Mouse (Mus musculus) hindbrain, embryonic 10.5 days (tissue): ENCODE measurements around the gene Mboat2. TPM values are rescaled to one million over a fixed set of nuclear protein-coding genes. Genes with fewer than 3 reads are reported as not detected.

ENCODE experiments used
- DNase-seq: peaks from one replicate; pipeline ENCODE4 v3.0.0-alpha.2; 2017; ENCODE audit warnings: low spot score
- H3K27ac ChIP-seq: fragments of 300-500 bp; sonication (generic); 2 replicates; pipeline ENCODE4 v1.5.1; 2016; ENCODE audit warnings: mild to moderate bottlenecking, moderate library complexity
- H3K27me3 ChIP-seq: fragments of 300-500 bp; sonication (generic); 2 replicates; pipeline ENCODE4 v1.6.1; 2016; ENCODE audit warnings: mild to moderate bottlenecking; ENCODE audit not compliant: poor library complexity, insufficient read depth, severe bottlenecking
- H3K36me3 ChIP-seq: fragments of 300-500 bp; sonication (generic); 2 replicates; pipeline ENCODE4 v1.6.1; 2016; ENCODE audit warnings: mild to moderate bottlenecking, moderate library complexity
- H3K4me1 ChIP-seq: fragments of 300-500 bp; sonication (generic); replicated peaks from 2 replicates; pipeline ENCODE4 v1.6.1; 2016; ENCODE audit warnings: mild to moderate bottlenecking
- H3K4me3 ChIP-seq: fragments of 300-500 bp; sonication (generic); 2 replicates; pipeline ENCODE4 v1.5.1; 2016; ENCODE audit warnings: mild to moderate bottlenecking, moderate library complexity
- H3K9me3 ChIP-seq: fragments of 300-500 bp; sonication (generic); 2 replicates; pipeline ENCODE4 v1.6.1; 2016; ENCODE audit warnings: mild to moderate bottlenecking, moderate library complexity
- WGBS: fragments of 180-500 bp; shearing (Covaris S2); methylation state at CpG from one replicate; pipeline ENCODE4 v1.1.7; 2016; 5-methylcytosine and 5-hydroxymethylcytosine counted together
- polyA plus RNA-seq: library from polyadenylated mRNA; unstranded; fragments of >200 nt; fragmentation: Nextera tagmentation; extraction: Ambion mirVana; gene quantifications from 2 replicates; pipeline ENCODE4 v1.2.1, GENCODE M21; 2016

Mboat2 gene
- polyA plus RNA-seq, 1 experiment from 2014 or later = 43.6 TPM

GRCm38 (mm10) chr12:24892536-24892935 is 61.9 kb downstream of the Mboat2 start:
- H3K4me3 ChIP-seq = no peak overlapping the region
- no peaks in the 10 kb centered on the region for H3K27me3 ChIP-seq
- no peaks in the 10 kb centered on the region for H3K9me3 ChIP-seq
- no peak overlapping the region for H3K27ac ChIP-seq
- WGBS = 89% methylated on average over 4 of the region's 4 CpGs
- H3K4me1 ChIP-seq = peaks cover 19% of the 10 kb centered on the region
- H3K36me3 ChIP-seq = peaks cover 59% of the 10 kb centered on the region
- DNase-seq = no peak

- Histone ChIP-seq H3K4me1 (peaks cover 29% of the 10 kb centered on the region), H3K9me3 (no peaks in the 10 kb centered on the region), H3K27ac (peak overlapping the region; percentile 82), H3K4me3 (peak overlapping the region; percentile 4; the same call in 1 of the 2 replicates), H3K36me3 (peaks cover 52% of the 10 kb centered on the region), H3K27me3 (no peaks in the 10 kb centered on the region)
- WGBS = 19% methylated on average over 10 of the region's 10 CpGs
- peak; percentile 73 for DNase-seq
Observed at GRCm38 (mm10) chr12:24893777-24894468, 63.2 kb downstream of the Mboat2 start.

- peaks cover 55% of the 10 kb centered on the region for H3K36me3 ChIP-seq
- 90% methylated on average over 5 of the region's 5 CpGs for WGBS
- H3K27ac ChIP-seq = peak overlapping the region; percentile 41; the same call in 1 of the 2 replicates
- no peak overlapping the region for H3K4me3 ChIP-seq
- H3K27me3 ChIP-seq = no peaks in the 10 kb centered on the region
- H3K9me3 ChIP-seq = no peaks in the 10 kb centered on the region
- DNase-seq = no peak
- peaks cover 29% of the 10 kb centered on the region for H3K4me1 ChIP-seq
Observed at GRCm38 (mm10) chr12:24895352-24895751, 64.7 kb downstream of the Mboat2 start.

GRCm38 (mm10) chr12:24897354-24897753 is 66.7 kb downstream of the Mboat2 start:
- Histone ChIP-seq H3K27ac (no peak overlapping the region; the same call in 1 of the 2 replicates), H3K27me3 (no peaks in the 10 kb centered on the region), H3K4me3 (no peak overlapping the region), H3K9me3 (no peaks in the 10 kb centered on the region), H3K4me1 (peaks cover 29% of the 10 kb centered on the region), H3K36me3 (peaks cover 49% of the 10 kb centered on the region)
- 85% methylated on average over 4 of the region's 4 CpGs for WGBS
- no peak for DNase-seq

GRCm38 (mm10) chr12:24898226-24898625 is 67.5 kb downstream of the Mboat2 start:
- H3K27ac ChIP-seq = no peak overlapping the region
- 79% methylated on average over 9 of the region's 9 CpGs for WGBS
- H3K4me3 ChIP-seq = no peak overlapping the region
- no peaks in the 10 kb centered on the region for H3K27me3 ChIP-seq
- no peak for DNase-seq
- no peaks in the 10 kb centered on the region for H3K9me3 ChIP-seq
- H3K36me3 ChIP-seq = peaks cover 58% of the 10 kb centered on the region
- H3K4me1 ChIP-seq = peaks cover 27% of the 10 kb centered on the region

GRCm38 (mm10) chr12:24899636-24900035 is 69.0 kb downstream of the Mboat2 start:
- Histone ChIP-seq H3K4me1 (peaks cover 13% of the 10 kb centered on the region), H3K36me3 (peaks cover 65% of the 10 kb centered on the region), H3K9me3 (no peaks in the 10 kb centered on the region), H3K4me3 (no peak overlapping the region), H3K27ac (no peak overlapping the region), H3K27me3 (no peaks in the 10 kb centered on the region)
- no peak for DNase-seq
- WGBS = 87% methylated on average over 10 of the region's 10 CpGs

GRCm38 (mm10) chr12:24902736-24903135 is 72.1 kb downstream of the Mboat2 start:
- Histone ChIP-seq H3K4me3 (no peak overlapping the region), H3K9me3 (no peaks in the 10 kb centered on the region), H3K27me3 (no peaks in the 10 kb centered on the region), H3K4me1 (peaks cover 15% of the 10 kb centered on the region), H3K36me3 (peaks cover 50% of the 10 kb centered on the region), H3K27ac (no peak overlapping the region)
- WGBS = 96% methylated on average over 5 of the region's 5 CpGs
- no peak for DNase-seq

GRCm38 (mm10) chr12:24907894-24908293 is 77.2 kb downstream of the Mboat2 start:
- H3K4me3 ChIP-seq = no peak overlapping the region
- no peaks in the 10 kb centered on the region for H3K9me3 ChIP-seq
- no peak overlapping the region for H3K27ac ChIP-seq
- H3K36me3 ChIP-seq = peaks cover 34% of the 10 kb centered on the region
- 86% methylated on average over 2 of the region's 2 CpGs for WGBS
- peaks cover 7% of the 10 kb centered on the region for H3K4me1 ChIP-seq
- H3K27me3 ChIP-seq = no peaks in the 10 kb centered on the region
- no peak for DNase-seq

GRCm38 (mm10) chr12:24909679-24910078 is 79.0 kb downstream of the Mboat2 start:
- Histone ChIP-seq H3K36me3 (peaks cover 33% of the 10 kb centered on the region), H3K4me1 (peaks cover 7% of the 10 kb centered on the region), H3K27ac (no peak overlapping the region), H3K9me3 (no peaks in the 10 kb centered on the region), H3K27me3 (no peaks in the 10 kb centered on the region), H3K4me3 (no peak overlapping the region)
- DNase-seq = no peak
- 95% methylated on average over 7 of the region's 7 CpGs for WGBS

GRCm38 (mm10) chr12:24912174-24912573 is 81.5 kb downstream of the Mboat2 start:
- 82% methylated on average over 6 of the region's 6 CpGs for WGBS
- no peak for DNase-seq
- Histone ChIP-seq H3K27me3 (no peaks in the 10 kb centered on the region), H3K27ac (no peak overlapping the region), H3K9me3 (no peaks in the 10 kb centered on the region), H3K4me1 (no peaks in the 10 kb centered on the region), H3K4me3 (no peak overlapping the region), H3K36me3 (peaks cover 47% of the 10 kb centered on the region)

GRCm38 (mm10) chr12:24912876-24913275 is 82.2 kb downstream of the Mboat2 start:
- H3K36me3 ChIP-seq = peaks cover 50% of the 10 kb centered on the region
- H3K4me3 ChIP-seq = no peak overlapping the region
- H3K4me1 ChIP-seq = no peaks in the 10 kb centered on the region
- no peaks in the 10 kb centered on the region for H3K9me3 ChIP-seq
- DNase-seq = no peak
- no peaks in the 10 kb centered on the region for H3K27me3 ChIP-seq
- WGBS = 82% methylated on average over 1 of the region's 1 CpGs
- no peak overlapping the region for H3K27ac ChIP-seq

- no peak overlapping the region for H3K4me3 ChIP-seq
- H3K9me3 ChIP-seq = no peaks in the 10 kb centered on the region
- 84% methylated on average over 12 of the region's 12 CpGs for WGBS
- H3K4me1 ChIP-seq = no peaks in the 10 kb centered on the region
- no peaks in the 10 kb centered on the region for H3K27me3 ChIP-seq
- DNase-seq = no peak
- no peak overlapping the region for H3K27ac ChIP-seq
- peaks cover 35% of the 10 kb centered on the region for H3K36me3 ChIP-seq
Observed at GRCm38 (mm10) chr12:24918575-24919262, 88.0 kb downstream of the Mboat2 start.

- no peaks in the 10 kb centered on the region for H3K9me3 ChIP-seq
- no peak overlapping the region for H3K27ac ChIP-seq
- H3K4me3 ChIP-seq = no peak overlapping the region
- H3K4me1 ChIP-seq = 0 out of 2 replicates have a peak, but pooled peaks cover 6% of the 10 kb centered on the region
- DNase-seq = no peak
- 91% methylated on average over 1 of the region's 1 CpGs for WGBS
- H3K27me3 ChIP-seq = no peaks in the 10 kb centered on the region
- peaks cover 27% of the 10 kb centered on the region for H3K36me3 ChIP-seq
Observed at GRCm38 (mm10) chr12:24920861-24921260, 90.2 kb downstream of the Mboat2 start.
